Mouse (Mus musculus): Measurements from ENCODE around the gene Parp12. TPM values are rescaled to one million over a fixed set of nuclear protein-coding genes. Genes with fewer than 3 reads are reported as not detected.
A peak's percentile ranks its signal among the peaks of the same experiment; 100 is the strongest.

Gene Parp12
- 7.1 and 7.3 TPM in 2 replicates for polyA plus RNA-seq (2015; fragmentation: Nextera tagmentation; extraction: Ambion mirVana)

DNA sequence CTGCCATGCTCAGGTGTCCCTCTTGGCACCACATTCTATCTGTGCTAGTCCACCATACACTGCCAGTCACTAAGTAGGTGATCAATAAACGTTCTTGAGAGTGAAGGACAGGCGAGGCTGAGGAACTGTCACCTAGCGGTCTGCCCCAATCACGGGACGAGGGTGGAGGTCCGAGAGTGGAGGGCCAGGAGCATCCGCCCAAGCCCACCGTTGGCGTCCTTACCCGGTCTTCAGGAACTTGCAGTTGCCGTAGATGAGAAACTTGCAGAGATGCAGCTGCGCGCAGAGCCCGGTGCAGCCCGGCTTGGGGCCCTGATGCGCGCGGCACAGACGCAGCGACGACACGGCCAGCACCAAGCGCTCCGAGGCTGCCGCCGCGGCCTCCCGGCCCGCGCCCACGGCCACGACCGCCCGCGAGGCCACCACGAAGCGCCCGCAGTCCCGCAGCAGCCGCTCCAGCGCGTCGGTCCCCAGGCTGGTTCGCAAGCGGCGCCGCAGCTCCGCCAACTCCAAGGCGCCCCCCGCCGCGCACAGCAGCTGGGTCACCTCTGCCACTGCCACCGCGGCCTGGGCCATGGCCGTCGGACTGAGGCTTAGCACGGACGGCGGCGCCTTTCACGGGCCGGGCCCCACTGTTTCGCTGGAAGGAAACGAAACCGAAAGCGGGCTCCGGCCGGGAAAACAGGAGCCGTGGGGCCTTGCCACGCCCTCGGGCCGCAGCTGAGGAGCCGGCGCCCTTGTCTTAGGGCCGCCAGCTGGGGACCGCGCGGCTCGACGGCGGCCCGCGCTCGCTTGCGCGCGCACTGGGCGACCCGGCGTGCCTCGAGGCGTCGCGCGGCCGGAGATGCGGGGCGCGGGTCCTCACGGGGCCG, at the start of gene Parp12:
TSS of gene Parp12 (minus strand) at position 766 of the 872 bp plus-strand sequence.
- no peak within 1 kb of the TSS for H3K27ac ChIP-seq (ENCODE audit: low read length)
- 2% methylated on average over 100 of the region's 101 CpGs for WGBS
- H3K27me3 ChIP-seq (ENCODE audit: insufficient read depth, low read length), result peaks cover 13% of the 10 kb centered on the region; the same call in 1 of the 2 replicates
- H3K4me2 ChIP-seq (replicated peaks; ENCODE audit: low read depth, low read length), result peak within 1 kb of the TSS; percentile 57
- peaks cover 6% of the 10 kb centered on the region; the same call in 1 of the 2 replicates for H3K9me3 ChIP-seq (ENCODE audit: low read length)
- no peaks in the 10 kb centered on the region for H3K36me3 ChIP-seq (ENCODE audit: insufficient read depth, low read length)
- no peaks in the 10 kb centered on the region for H3K4me1 ChIP-seq (ENCODE audit: insufficient read depth, low read length)
- H3K9ac ChIP-seq (replicated peaks; ENCODE audit: low read length), result peak within 1 kb of the TSS; percentile 86
- ATAC-seq (ENCODE audit: low FRiP score, low TSS enrichment), result peak; percentile 94
- H3K4me3 ChIP-seq (ENCODE audit: low read length), result peak within 1 kb of the TSS; percentile 83

DNA sequence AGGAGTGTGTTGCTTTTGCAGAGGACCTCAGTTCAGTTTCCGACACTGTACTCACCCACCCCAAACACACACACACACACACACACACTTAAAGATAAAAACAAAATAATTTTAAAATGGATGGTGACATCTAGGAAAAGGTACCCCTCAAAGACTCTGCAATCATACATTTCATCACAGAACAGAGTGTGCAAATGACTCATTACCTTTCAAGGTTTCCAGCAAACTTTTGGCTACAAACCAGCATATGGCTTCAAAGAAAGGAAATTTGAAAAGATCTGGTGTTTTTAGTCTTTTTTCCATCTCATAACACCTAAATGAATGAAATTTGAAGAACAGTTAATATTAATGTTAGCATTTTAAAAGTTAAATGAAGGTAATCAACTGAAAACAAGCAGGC, 46.7 kb upstream of the Parp12 start:
- H3K9me3 ChIP-seq (ENCODE audit: low read length), result no peaks in the 10 kb centered on the region
- WGBS, result 96% methylated on average over 1 of the region's 1 CpGs
- no peak overlapping the region for H3K4me2 ChIP-seq (replicated peaks; ENCODE audit: low read depth, low read length)
- no peak overlapping the region for H3K9ac ChIP-seq (replicated peaks; ENCODE audit: low read length)
- no peak for ATAC-seq (ENCODE audit: low FRiP score, low TSS enrichment)
- H3K4me1 ChIP-seq (ENCODE audit: insufficient read depth, low read length), result no peaks in the 10 kb centered on the region
- H3K36me3 ChIP-seq (ENCODE audit: insufficient read depth, low read length), result peaks cover 12% of the 10 kb centered on the region; the same call in 1 of the 2 replicates
- H3K4me3 ChIP-seq (ENCODE audit: low read length), result no peak overlapping the region
- no peak overlapping the region for H3K27ac ChIP-seq (ENCODE audit: low read length)
- no peaks in the 10 kb centered on the region for H3K27me3 ChIP-seq (ENCODE audit: insufficient read depth, low read length)

DNA sequence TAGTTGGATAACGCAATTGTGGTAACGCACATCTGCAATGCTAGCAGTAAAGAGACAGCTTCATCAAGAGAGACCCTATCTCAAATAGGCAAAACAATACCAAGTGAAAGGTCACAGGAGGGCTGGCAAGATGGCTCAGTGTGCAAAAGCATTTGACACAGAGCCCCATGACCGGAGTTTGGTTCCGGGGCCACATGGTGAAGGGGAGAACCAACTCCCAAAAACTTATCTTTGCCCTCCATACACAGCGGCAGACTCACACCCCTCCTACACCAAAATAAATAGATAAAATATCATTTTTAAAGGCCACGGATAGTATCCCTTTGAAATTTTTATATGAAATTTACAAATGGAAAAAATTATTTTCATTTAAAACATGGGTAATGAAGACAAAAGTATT, 43.8 kb upstream of the Parp12 start:
- no peak for ATAC-seq (ENCODE audit: low FRiP score, low TSS enrichment)
- no peaks in the 10 kb centered on the region for H3K4me1 ChIP-seq (ENCODE audit: insufficient read depth, low read length)
- H3K4me3 ChIP-seq (ENCODE audit: low read length), result no peak overlapping the region
- H3K27me3 ChIP-seq (ENCODE audit: insufficient read depth, low read length), result no peaks in the 10 kb centered on the region
- H3K9me3 ChIP-seq (ENCODE audit: low read length), result no peaks in the 10 kb centered on the region
- no peak overlapping the region for H3K27ac ChIP-seq (ENCODE audit: low read length)
- 92% methylated on average over 6 of the region's 6 CpGs for WGBS
- no peak overlapping the region for H3K9ac ChIP-seq (replicated peaks; ENCODE audit: low read length)
- H3K4me2 ChIP-seq (replicated peaks; ENCODE audit: low read depth, low read length), result no peak overlapping the region
- H3K36me3 ChIP-seq (ENCODE audit: insufficient read depth, low read length), result peaks cover 10% of the 10 kb centered on the region; the same call in 1 of the 2 replicates

DNA sequence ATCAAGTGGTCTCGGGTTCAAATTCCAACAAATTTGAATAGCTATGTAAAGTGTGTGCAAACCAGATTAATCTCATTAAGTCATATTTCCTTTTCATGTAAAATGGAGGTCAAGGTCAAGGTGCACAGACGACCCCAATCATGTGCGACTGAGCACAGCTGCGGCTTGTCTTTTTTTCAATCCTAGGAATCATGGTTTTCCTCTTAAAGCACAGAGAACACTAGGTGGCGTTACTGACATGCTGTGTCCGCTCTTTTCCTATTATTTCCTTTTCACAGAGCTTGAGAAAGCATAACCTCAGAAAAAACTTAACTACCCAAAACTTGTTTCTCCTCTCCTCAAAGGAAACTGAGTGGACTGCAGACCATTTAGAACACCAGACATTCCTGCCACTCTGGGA, 27.9 kb upstream of the Parp12 start:
- peaks cover 32% of the 10 kb centered on the region for H3K36me3 ChIP-seq (ENCODE audit: insufficient read depth, low read length)
- H3K9me3 ChIP-seq (ENCODE audit: low read length), result no peaks in the 10 kb centered on the region
- 46% methylated on average over 6 of the region's 6 CpGs for WGBS
- H3K4me3 ChIP-seq (ENCODE audit: low read length), result no peak overlapping the region
- no peaks in the 10 kb centered on the region for H3K4me1 ChIP-seq (ENCODE audit: insufficient read depth, low read length)
- H3K9ac ChIP-seq (replicated peaks; ENCODE audit: low read length), result no peak overlapping the region
- H3K27ac ChIP-seq (ENCODE audit: low read length), result no peak overlapping the region
- no peak overlapping the region for H3K4me2 ChIP-seq (replicated peaks; ENCODE audit: low read depth, low read length)
- no peak for ATAC-seq (ENCODE audit: low FRiP score, low TSS enrichment)
- H3K27me3 ChIP-seq (ENCODE audit: insufficient read depth, low read length), result no peaks in the 10 kb centered on the region

DNA sequence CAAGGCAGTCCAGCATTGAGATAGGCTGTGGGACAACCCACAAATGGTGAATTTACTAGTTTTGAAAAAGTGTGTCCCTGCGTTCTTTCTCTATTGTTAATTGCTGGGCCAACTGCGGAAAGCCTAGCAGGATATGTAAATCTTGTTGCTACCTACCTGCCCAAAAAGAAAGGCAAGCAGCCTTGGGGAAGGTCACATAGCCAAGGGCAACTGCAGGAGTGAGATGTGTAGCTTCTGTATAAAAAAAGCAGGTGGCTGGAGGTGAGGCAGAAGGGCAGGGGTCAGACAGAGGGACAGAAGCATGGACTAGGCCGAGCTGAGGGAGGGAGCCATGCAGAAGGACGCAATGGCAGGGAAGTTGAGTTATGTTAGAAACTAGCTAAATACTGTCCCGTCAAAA, 14.4 kb upstream of the Parp12 start:
- WGBS, result 84% methylated on average over 5 of the region's 5 CpGs
- no peak overlapping the region for H3K4me3 ChIP-seq (ENCODE audit: low read length)
- peaks cover 17% of the 10 kb centered on the region for H3K36me3 ChIP-seq (ENCODE audit: insufficient read depth, low read length)
- ATAC-seq (ENCODE audit: low FRiP score, low TSS enrichment), result no peak
- H3K4me2 ChIP-seq (replicated peaks; ENCODE audit: low read depth, low read length), result no peak overlapping the region
- H3K27me3 ChIP-seq (ENCODE audit: insufficient read depth, low read length), result no peaks in the 10 kb centered on the region
- H3K9me3 ChIP-seq (ENCODE audit: low read length), result 0 out of 2 replicates have a peak, but pooled peaks cover 1% of the 10 kb centered on the region
- H3K27ac ChIP-seq (ENCODE audit: low read length), result no peak overlapping the region
- no peak overlapping the region for H3K9ac ChIP-seq (replicated peaks; ENCODE audit: low read length)
- no peaks in the 10 kb centered on the region for H3K4me1 ChIP-seq (ENCODE audit: insufficient read depth, low read length)

DNA sequence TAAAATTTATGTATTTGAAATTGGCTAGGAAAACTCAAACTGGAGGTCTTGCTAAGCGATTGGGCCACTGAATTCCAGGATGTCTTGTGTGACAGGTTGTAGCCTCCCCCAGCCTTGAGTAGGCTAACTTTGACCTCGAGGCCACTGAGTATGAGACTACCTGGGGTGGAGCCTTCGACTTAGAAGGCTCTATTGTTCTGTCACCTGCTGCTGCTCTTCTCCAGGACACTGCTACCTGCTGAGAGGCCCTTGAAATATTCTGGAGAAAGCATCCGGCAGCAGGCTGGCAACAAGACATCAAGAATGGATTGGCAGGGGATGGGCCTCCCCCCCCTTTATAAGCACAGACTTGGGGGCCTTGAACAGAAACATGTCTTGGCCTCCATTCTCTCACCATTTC, 13.3 kb upstream of the Parp12 start:
- peaks cover 17% of the 10 kb centered on the region for H3K36me3 ChIP-seq (ENCODE audit: insufficient read depth, low read length)
- no peak overlapping the region for H3K27ac ChIP-seq (ENCODE audit: low read length)
- 49% methylated on average over 4 of the region's 4 CpGs for WGBS
- no peak for ATAC-seq (ENCODE audit: low FRiP score, low TSS enrichment)
- H3K9ac ChIP-seq (replicated peaks; ENCODE audit: low read length), result no peak overlapping the region
- H3K4me2 ChIP-seq (replicated peaks; ENCODE audit: low read depth, low read length), result no peak overlapping the region
- no peak overlapping the region for H3K4me3 ChIP-seq (ENCODE audit: low read length)
- H3K27me3 ChIP-seq (ENCODE audit: insufficient read depth, low read length), result no peaks in the 10 kb centered on the region
- no peaks in the 10 kb centered on the region for H3K4me1 ChIP-seq (ENCODE audit: insufficient read depth, low read length)
- H3K9me3 ChIP-seq (ENCODE audit: low read length), result 0 out of 2 replicates have a peak, but pooled peaks cover 5% of the 10 kb centered on the region

DNA sequence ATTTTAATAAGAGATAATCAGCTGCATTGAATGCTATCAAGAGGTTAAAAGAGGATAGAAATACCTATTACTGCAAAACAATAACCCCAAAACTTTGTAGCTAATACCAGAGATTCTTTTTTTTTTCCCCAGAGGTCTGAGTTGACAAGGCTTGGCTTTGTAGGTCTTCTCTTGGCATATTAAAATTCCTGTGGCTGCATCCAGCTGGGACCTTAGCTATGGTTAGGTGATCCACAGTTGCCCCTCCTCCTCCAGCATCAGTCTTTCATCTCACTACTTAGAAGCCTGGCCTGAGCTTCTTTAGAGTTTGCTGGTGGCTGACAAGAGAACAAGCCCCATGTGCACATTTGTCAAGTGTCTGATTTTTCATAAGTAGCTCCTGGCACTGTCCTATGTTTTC, 6.6 kb upstream of the Parp12 start:
- Histone ChIP-seq H3K36me3 (ENCODE audit: insufficient read depth, low read length) (no peaks in the 10 kb centered on the region), H3K4me3 (ENCODE audit: low read length) (no peak overlapping the region), H3K4me2 (replicated peaks; ENCODE audit: low read depth, low read length) (no peak overlapping the region), H3K4me1 (ENCODE audit: insufficient read depth, low read length) (no peaks in the 10 kb centered on the region), H3K27ac (ENCODE audit: low read length) (no peak overlapping the region), H3K9ac (replicated peaks; ENCODE audit: low read length) (no peak overlapping the region), H3K27me3 (ENCODE audit: insufficient read depth, low read length) (no peaks in the 10 kb centered on the region), H3K9me3 (ENCODE audit: low read length) (0 out of 2 replicates have a peak, but pooled peaks cover 5% of the 10 kb centered on the region)
- no peak for ATAC-seq (ENCODE audit: low FRiP score, low TSS enrichment)

DNA sequence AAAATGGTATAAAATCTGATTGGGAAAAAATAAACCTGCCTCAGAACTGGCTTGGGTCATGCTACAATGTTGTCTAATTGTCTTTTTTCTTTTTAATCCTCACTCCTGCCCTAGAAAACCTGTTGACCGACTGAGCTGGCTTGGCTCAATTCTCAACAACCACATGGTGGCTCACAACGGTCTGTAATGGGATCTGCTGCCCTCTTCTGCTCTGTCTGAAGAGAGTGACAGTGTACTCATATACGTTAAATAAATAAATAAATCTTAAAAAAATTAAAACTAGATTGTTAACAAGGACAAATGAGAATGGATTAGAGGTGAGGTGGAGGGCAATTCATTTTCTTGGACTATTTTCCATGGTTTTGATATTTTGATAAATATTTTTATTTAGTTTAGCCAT, 2.5 kb upstream of the Parp12 start:
- Histone ChIP-seq H3K27me3 (ENCODE audit: insufficient read depth, low read length) (peaks cover 13% of the 10 kb centered on the region; the same call in 1 of the 2 replicates), H3K36me3 (ENCODE audit: insufficient read depth, low read length) (no peaks in the 10 kb centered on the region), H3K4me2 (replicated peaks; ENCODE audit: low read depth, low read length) (no peak overlapping the region), H3K27ac (ENCODE audit: low read length) (no peak overlapping the region), H3K9me3 (ENCODE audit: low read length) (peaks cover 6% of the 10 kb centered on the region; the same call in 1 of the 2 replicates), H3K4me3 (ENCODE audit: low read length) (no peak overlapping the region), H3K4me1 (ENCODE audit: insufficient read depth, low read length) (no peaks in the 10 kb centered on the region), H3K9ac (replicated peaks; ENCODE audit: low read length) (no peak overlapping the region)
- 61% methylated on average over 3 of the region's 3 CpGs for WGBS
- no peak for ATAC-seq (ENCODE audit: low FRiP score, low TSS enrichment)

DNA sequence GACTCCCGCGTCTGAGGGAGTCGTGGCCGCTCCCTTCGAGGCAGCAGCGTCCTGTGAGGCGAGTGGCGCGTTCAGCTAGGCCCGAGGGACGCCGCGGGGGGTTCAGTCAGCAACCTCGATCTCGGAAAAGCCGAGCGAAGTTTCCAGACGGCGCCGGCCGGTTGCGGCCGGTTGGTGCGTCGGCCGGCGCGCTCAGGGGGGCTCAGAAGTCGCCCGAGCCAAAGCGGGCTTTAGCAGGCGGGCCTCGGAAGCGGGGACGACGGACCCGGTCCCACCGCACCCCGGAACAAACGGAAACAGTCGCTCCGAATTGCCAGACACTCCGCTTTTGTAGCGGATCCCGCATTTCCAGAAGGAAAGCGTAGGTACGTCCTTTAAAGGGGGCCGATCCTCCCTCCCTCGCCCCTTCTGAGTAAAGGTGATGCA, 320 bp upstream of the Parp12 start:
- Histone ChIP-seq H3K9me3 (ENCODE audit: low read length) (peaks cover 6% of the 10 kb centered on the region; the same call in 1 of the 2 replicates), H3K9ac (replicated peaks; ENCODE audit: low read length) (peak overlapping the region; percentile 86), H3K36me3 (ENCODE audit: insufficient read depth, low read length) (no peaks in the 10 kb centered on the region), H3K27ac (ENCODE audit: low read length) (no peak overlapping the region), H3K4me1 (ENCODE audit: insufficient read depth, low read length) (no peaks in the 10 kb centered on the region), H3K4me2 (replicated peaks; ENCODE audit: low read depth, low read length) (peak overlapping the region; percentile 57), H3K4me3 (ENCODE audit: low read length) (peak overlapping the region; percentile 83), H3K27me3 (ENCODE audit: insufficient read depth, low read length) (peaks cover 13% of the 10 kb centered on the region; the same call in 1 of the 2 replicates)
- 13% methylated on average over 48 of the region's 49 CpGs for WGBS
- ATAC-seq (ENCODE audit: low FRiP score, low TSS enrichment), result peak; percentile 62

DNA sequence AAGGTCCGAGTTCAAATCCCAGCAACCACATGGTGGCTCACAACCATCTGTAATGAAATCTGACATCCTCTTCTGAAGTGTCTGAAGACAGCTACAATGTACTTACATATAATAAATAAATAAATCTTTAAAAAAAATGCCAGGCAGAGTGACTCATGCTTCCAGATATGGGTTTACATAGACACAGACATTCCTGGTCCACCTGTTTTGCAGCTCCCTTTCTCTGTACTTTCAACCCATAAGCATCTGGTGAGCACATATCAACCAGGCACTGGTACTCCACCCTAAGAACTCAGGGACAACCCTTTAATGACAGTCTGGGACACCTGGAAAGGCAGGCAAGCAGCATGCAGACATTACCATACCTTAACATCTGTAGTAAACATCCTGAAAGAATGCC, 2.7 kb downstream of the Parp12 start:
- H3K4me1 ChIP-seq (ENCODE audit: insufficient read depth, low read length), result no peaks in the 10 kb centered on the region
- no peak overlapping the region for H3K9ac ChIP-seq (replicated peaks; ENCODE audit: low read length)
- H3K4me3 ChIP-seq (ENCODE audit: low read length), result no peak overlapping the region
- peaks cover 6% of the 10 kb centered on the region; the same call in 1 of the 2 replicates for H3K9me3 ChIP-seq (ENCODE audit: low read length)
- H3K27me3 ChIP-seq (ENCODE audit: insufficient read depth, low read length), result peaks cover 13% of the 10 kb centered on the region; the same call in 1 of the 2 replicates
- H3K27ac ChIP-seq (ENCODE audit: low read length), result no peak overlapping the region
- no peak overlapping the region for H3K4me2 ChIP-seq (replicated peaks; ENCODE audit: low read depth, low read length)
- no peak for ATAC-seq (ENCODE audit: low FRiP score, low TSS enrichment)
- no peaks in the 10 kb centered on the region for H3K36me3 ChIP-seq (ENCODE audit: insufficient read depth, low read length)
- 79% methylated on average over 1 of the region's 1 CpGs for WGBS
